Mouse (Mus musculus): Measurements from ENCODE around the gene Asrgl1.

- TF ChIP-seq EP300 (IDR thresholded peaks at IDR 0.05; ENCODE audit: low read depth) (no peak), CTCF (IDR thresholded peaks at IDR 0.05; ENCODE audit: low read depth) (no peak)
Measured at GRCm38 (mm10) chr19:9101062-9101457, 34.4 kb downstream of the Asrgl1 start.
